Mouse (Mus musculus) bone marrow macrophage, adult 2 months (primary cell): ENCODE data around the gene Akap1. TPM values are rescaled to one million over a fixed set of nuclear protein-coding genes. Genes with fewer than 3 reads are reported as not detected.

Experiments
- H3K27ac ChIP-seq: 2 replicates; pipeline ENCODE4 v1.5.1; 2012; ENCODE audit warnings: low read depth, low read length; ENCODE audit not compliant: insufficient read depth
- H3K4me1 ChIP-seq: 2 replicates; pipeline ENCODE4 v1.6.1; 2012; ENCODE audit warnings: low read length; ENCODE audit not compliant: control insufficient read depth, insufficient read depth
- H3K4me3 ChIP-seq: 2 replicates; pipeline ENCODE4 v1.5.1; 2012; ENCODE audit warnings: mild to moderate bottlenecking, low read length, moderate library complexity; ENCODE audit not compliant: insufficient read depth
- CTCF ChIP-seq: IDR thresholded peaks from 2 replicates; pipeline ENCODE4 v1.5.1; 2012; ENCODE audit warnings: low read depth, mild to moderate bottlenecking, low read length, moderate library complexity
- POLR2A ChIP-seq: IDR thresholded peaks from 2 replicates; pipeline ENCODE4 v1.6.1; 2012; ENCODE audit warnings: mild to moderate bottlenecking, low read depth, low read length, borderline replicate concordance
- polyA plus RNA-seq: library from polyadenylated mRNA; stranded (reverse); fragments of >200 nt; gene quantifications from 2 replicates; pipeline ENCODE4 v1.2.4, GENCODE M21; 2012; ENCODE audit not compliant: missing spikeins, insufficient read depth, insufficient read length

Gene Akap1
- polyA plus RNA-seq, 1 experiment = 6.9 TPM

- Histone ChIP-seq H3K4me3 (no peak overlapping the region), H3K27ac (no peak overlapping the region), H3K4me1 (no peaks in the 10 kb centered on the region)
- TF ChIP-seq POLR2A (no peak), CTCF (no peak)
Observed at GRCm38 (mm10) chr11:88796207-88796606, 68.2 kb downstream of the Akap1 start.

- Histone ChIP-seq H3K27ac (no peak overlapping the region), H3K4me3 (no peak overlapping the region), H3K4me1 (no peaks in the 10 kb centered on the region)
- TF ChIP-seq POLR2A = no peak
- no peak for TF ChIP-seq CTCF
Observed at GRCm38 (mm10) chr11:88789893-88790292, 74.5 kb downstream of the Akap1 start.

GRCm38 (mm10) chr11:88786816-88787215 lies 77.6 kb downstream of the Akap1 start:
- H3K4me1 ChIP-seq = peaks cover 2% of the 10 kb centered on the region; the same call in 1 of the 2 replicates
- no peak overlapping the region for H3K27ac ChIP-seq
- no peak for TF ChIP-seq POLR2A
- no peak for TF ChIP-seq CTCF

GRCm38 (mm10) chr11:88783525-88783924 lies 80.9 kb downstream of the Akap1 start:
- Histone ChIP-seq H3K4me3 (no peak overlapping the region), H3K27ac (no peak overlapping the region), H3K4me1 (peaks cover 2% of the 10 kb centered on the region; the same call in 1 of the 2 replicates)
- TF ChIP-seq CTCF (no peak), POLR2A (no peak)

More at GRCm38 (mm10) chr11:88786816-88787215, 77.6 kb downstream of the Akap1 start:
- no peak overlapping the region for H3K4me3 ChIP-seq

GRCm38 (mm10) chr11:88782531-88782930 lies 81.9 kb downstream of the Akap1 start:
- TF ChIP-seq CTCF (no peak), POLR2A (no peak)
- Histone ChIP-seq H3K4me1 (peaks cover 2% of the 10 kb centered on the region; the same call in 1 of the 2 replicates), H3K4me3 (no peak overlapping the region)

More at GRCm38 (mm10) chr11:88782531-88782930, 81.9 kb downstream of the Akap1 start:
- no peak overlapping the region for H3K27ac ChIP-seq

Other genes with a start within 250 kb of the Akap1 start
- 7.7 and 9.8 TPM in 2 replicates for gene Msi2, start 146.1 kb downstream of the Akap1 start, polyA plus RNA-seq
- gene Scpep1, start 90.9 kb upstream of the Akap1 start, polyA plus RNA-seq = 259 and 279 TPM in 2 replicates
- not detected in 2 replicates for gene Elobl, start 102.3 kb upstream of the Akap1 start, polyA plus RNA-seq
- 6.0 and 7.2 TPM in 2 replicates for gene Coil, start 105.7 kb upstream of the Akap1 start, polyA plus RNA-seq
- 85.2 and 95.7 TPM in 2 replicates for gene Trim25, start 134.8 kb upstream of the Akap1 start, polyA plus RNA-seq
- gene Dgke, start 202.3 kb upstream of the Akap1 start, polyA plus RNA-seq = 3.4 and 4.4 TPM in 2 replicates
- not detected in 2 replicates for gene Gm525, start 209.3 kb upstream of the Akap1 start, polyA plus RNA-seq